Mouse (Mus musculus) T-helper 17 cell (primary cell): ENCODE results near the gene Prkcsh.

Source experiments
- in situ Hi-C, 2 experiments: fragments of 300-600 bp; cut with MboI, MseI; formaldehyde crosslinking; loops; 1 replicate in 1 of 2; 2 replicates in 1 of 2; pipeline ENCODE4 v1.15.1; 2025; ENCODE audit warnings: high pct_unique_total_duplicates in 2 of 2

Gene Prkcsh

GRCm38 (mm10) chr9:22002194-22003162 is at the start of gene Prkcsh, which contains the start of gene Ccdc151:
Prkcsh (plus strand) TSS chr9:22002806.
Ccdc151 (minus strand) TSS chr9:22002634.
- in situ Hi-C loops, result no loop called here

- in situ Hi-C loops, result no loop called here
Observed at GRCm38 (mm10) chr9:21953600-21953999, 49.0 kb upstream of the Prkcsh start.

- in situ Hi-C loops, result no loop called here
Observed at GRCm38 (mm10) chr9:21954635-21955034, 48.0 kb upstream of the Prkcsh start.

GRCm38 (mm10) chr9:21955225-21955569 is 47.4 kb upstream of the Prkcsh start:
- in situ Hi-C loops, result no loop called here

- in situ Hi-C loops, result no loop called here
Observed at GRCm38 (mm10) chr9:21955570-21956281, 46.9 kb upstream of the Prkcsh start, which contains the start of gene Swsap1. Swsap1 (plus strand) TSS chr9:21955755.

GRCm38 (mm10) chr9:21958372-21958771 is 44.2 kb upstream of the Prkcsh start:
- in situ Hi-C loops, result no loop called here

- in situ Hi-C loops, result no loop called here
Observed at GRCm38 (mm10) chr9:21959244-21959643, 43.4 kb upstream of the Prkcsh start.

GRCm38 (mm10) chr9:21960135-21960534 is 42.5 kb upstream of the Prkcsh start:
- in situ Hi-C loops, result no loop called here

- in situ Hi-C loops, result no loop called here
Observed at GRCm38 (mm10) chr9:21960558-21961208, 41.9 kb upstream of the Prkcsh start.

- in situ Hi-C loops, result no loop called here
Observed at GRCm38 (mm10) chr9:21961366-21961980, 41.1 kb upstream of the Prkcsh start.

- in situ Hi-C loops, result no loop called here
Observed at GRCm38 (mm10) chr9:21962010-21962409, 40.6 kb upstream of the Prkcsh start.

- in situ Hi-C loops, result no loop called here
Observed at GRCm38 (mm10) chr9:21962416-21963059, 40.1 kb upstream of the Prkcsh start.

- in situ Hi-C loops, result no loop called here
Observed at GRCm38 (mm10) chr9:21963417-21963816, 39.2 kb upstream of the Prkcsh start, which contains the start of gene Epor. Epor (minus strand) TSS chr9:21963506.

GRCm38 (mm10) chr9:21968883-21969282 is 33.7 kb upstream of the Prkcsh start:
- in situ Hi-C loops, result no loop called here

- in situ Hi-C loops, result no loop called here
Observed at GRCm38 (mm10) chr9:21969304-21969703, 33.3 kb upstream of the Prkcsh start.

- in situ Hi-C loops, result loop anchor here in 1 of 2 experiments (5.0 kb wide), 1 partner anchor 86 kb away; no protein-coding TSS in a partner anchor
Observed at GRCm38 (mm10) chr9:21976626-21977175, 25.9 kb upstream of the Prkcsh start.

- in situ Hi-C loops, result loop anchor here in 1 of 2 experiments (5.0 kb wide), 1 partner anchor 85 kb away; no protein-coding TSS in a partner anchor
Observed at GRCm38 (mm10) chr9:21977331-21977730, 25.3 kb upstream of the Prkcsh start.

- in situ Hi-C loops, result loop anchor here in 1 of 2 experiments (5.0 kb wide), 1 partner anchor 84 kb away; no protein-coding TSS in a partner anchor
Observed at GRCm38 (mm10) chr9:21977972-21978371, 24.6 kb upstream of the Prkcsh start.

- in situ Hi-C loops, result loop anchor here in 1 of 2 experiments (5.0 kb wide), 1 partner anchor 84 kb away; no protein-coding TSS in a partner anchor
Observed at GRCm38 (mm10) chr9:21978398-21979128, 24.0 kb upstream of the Prkcsh start.
